Mouse (Mus musculus) kidney, adult 2 months (tissue): Measurements from ENCODE around the gene Cacnb4. TPM values are rescaled to one million over a fixed set of nuclear protein-coding genes. Genes with fewer than 3 reads are reported as not detected.

Experiments used
- DNase-seq: peaks from one replicate; pipeline ENCODE4 v3.0.0; 2021
- H3K27ac ChIP-seq: fragments of 200-500 bp; 2 replicates; pipeline ENCODE4 v1.5.1; 2012; ENCODE audit warnings: low read depth, low read length, control low read depth, inconsistent platforms; ENCODE audit not compliant: insufficient read depth
- H3K27me3 ChIP-seq: fragments of 200-500 bp; replicated peaks from 2 replicates; pipeline ENCODE4 v1.6.1; 2012; ENCODE audit warnings: mild to moderate bottlenecking, moderate library complexity, low read length, inconsistent platforms; ENCODE audit not compliant: control insufficient read depth, insufficient read depth
- H3K36me3 ChIP-seq: fragments of 200-500 bp; 2 replicates; pipeline ENCODE4 v1.6.1; 2012; ENCODE audit warnings: mild to moderate bottlenecking, moderate library complexity, low read length, inconsistent platforms; ENCODE audit not compliant: control insufficient read depth, insufficient read depth
- H3K4me1 ChIP-seq: fragments of 200-500 bp; 2 replicates; pipeline ENCODE4 v1.6.1; 2011; ENCODE audit warnings: low read length; ENCODE audit not compliant: control insufficient read depth, insufficient read depth
- H3K4me3 ChIP-seq: fragments of 200-500 bp; 2 replicates; pipeline ENCODE4 v1.5.1; 2011; ENCODE audit warnings: mild to moderate bottlenecking, low read depth, low read length, control low read depth; ENCODE audit not compliant: insufficient read depth
- CTCF ChIP-seq: fragments of 200-500 bp; conservative IDR thresholded peaks from 2 replicates; pipeline ENCODE4 v1.5.1; 2011; ENCODE audit warnings: low read depth, mild to moderate bottlenecking, control low read depth, low read length, moderate library complexity, mixed read lengths; ENCODE audit not compliant: insufficient read depth, insufficient read length
- POLR2A ChIP-seq: fragments of 200-500 bp; IDR thresholded peaks from one replicate; pipeline ENCODE4 v1.6.1; 2011; ENCODE audit warnings: low read depth, low read length, control low read depth
- WGBS: fragments of 180-500 bp; shearing (Covaris S2); methylation state at CpG from one replicate; pipeline ENCODE4 v1.1.7; 2018; 5-methylcytosine and 5-hydroxymethylcytosine counted together
- polyA plus RNA-seq: library from polyadenylated mRNA; depleted of rRNA; stranded (reverse); fragments of >200 nt; gene quantifications from 2 replicates; pipeline ENCODE4 v1.2.3, GENCODE M21; 2012

Gene Cacnb4
- polyA plus RNA-seq, 1 experiment: 1.0 TPM

GRCm38 (mm10) chr2:52701368-52702036 is 24.9 kb upstream of the Cacnb4 start:
- TF ChIP-seq CTCF (no peak), POLR2A (no peak)
- H3K36me3 ChIP-seq: peaks cover 2% of the 10 kb centered on the region
- H3K4me1 ChIP-seq: no peaks in the 10 kb centered on the region
- whole genome bisulfite sequencing: 93% methylated on average over 11 of the region's 11 CpGs
- H3K27ac ChIP-seq: no peak overlapping the region
- no peaks in the 10 kb centered on the region for H3K27me3 ChIP-seq
- DNase-seq: no peak
- H3K4me3 ChIP-seq: no peak overlapping the region

GRCm38 (mm10) chr2:52700352-52700751 is 23.7 kb upstream of the Cacnb4 start:
- 60% methylated on average over 5 of the region's 5 CpGs for WGBS
- Histone ChIP-seq H3K36me3 (no peaks in the 10 kb centered on the region; the same call in 1 of the 2 replicates), H3K4me1 (no peaks in the 10 kb centered on the region), H3K27ac (no peak overlapping the region), H3K4me3 (no peak overlapping the region), H3K27me3 (no peaks in the 10 kb centered on the region)
- DNase-seq: no peak
- TF ChIP-seq CTCF: no peak
- no peak for TF ChIP-seq POLR2A

- Histone ChIP-seq H3K4me1 (no peaks in the 10 kb centered on the region), H3K4me3 (no peak overlapping the region), H3K27ac (0 out of 2 replicates have a peak overlapping the region, but pooled peaks have one; percentile 44), H3K36me3 (no peaks in the 10 kb centered on the region), H3K27me3 (no peaks in the 10 kb centered on the region)
- TF ChIP-seq CTCF (no peak), POLR2A (no peak)
- DNase-seq: no peak
- WGBS: 57% methylated on average over 6 of the region's 6 CpGs
Observed at GRCm38 (mm10) chr2:52694604-52695003, 18.0 kb upstream of the Cacnb4 start.

GRCm38 (mm10) chr2:52691745-52692144 is 15.1 kb upstream of the Cacnb4 start:
- Histone ChIP-seq H3K27ac (no peak overlapping the region), H3K36me3 (no peaks in the 10 kb centered on the region), H3K27me3 (no peaks in the 10 kb centered on the region), H3K4me3 (no peak overlapping the region), H3K4me1 (no peaks in the 10 kb centered on the region)
- DNase-seq: peak; percentile 23
- 82% methylated on average over 4 of the region's 4 CpGs for WGBS
- TF ChIP-seq CTCF: peak; percentile 53
- no peak for TF ChIP-seq POLR2A

GRCm38 (mm10) chr2:52686601-52687000 is 10.0 kb upstream of the Cacnb4 start:
- H3K36me3 ChIP-seq: no peaks in the 10 kb centered on the region
- no peaks in the 10 kb centered on the region for H3K4me1 ChIP-seq
- no peak for DNase-seq
- no peak overlapping the region for H3K27ac ChIP-seq
- 83% methylated on average over 6 of the region's 6 CpGs for WGBS
- no peak for TF ChIP-seq CTCF
- TF ChIP-seq POLR2A: no peak
- H3K27me3 ChIP-seq: no peaks in the 10 kb centered on the region
- no peak overlapping the region for H3K4me3 ChIP-seq

- 73% methylated on average over 4 of the region's 4 CpGs for WGBS
- no peak for DNase-seq
- TF ChIP-seq CTCF: no peak
- no peak for TF ChIP-seq POLR2A
Observed at GRCm38 (mm10) chr2:52677589-52677988, 958 bp upstream of the Cacnb4 start.

GRCm38 (mm10) chr2:52676913-52677303 is 277 bp upstream of the Cacnb4 start:
- Histone ChIP-seq H3K4me3 (peak overlapping the region; percentile 72; the same call in 1 of the 2 replicates), H3K36me3 (no peaks in the 10 kb centered on the region), H3K27me3 (no peaks in the 10 kb centered on the region), H3K27ac (peak overlapping the region; percentile 6; the same call in 1 of the 2 replicates), H3K4me1 (no peaks in the 10 kb centered on the region)
- 17% methylated on average over 6 of the region's 6 CpGs for WGBS
- no peak for TF ChIP-seq POLR2A
- no peak for TF ChIP-seq CTCF
- peak; percentile 39 for DNase-seq

More at GRCm38 (mm10) chr2:52677589-52677988, 958 bp upstream of the Cacnb4 start:
- no peaks in the 10 kb centered on the region for H3K27me3 ChIP-seq
- H3K4me1 ChIP-seq: no peaks in the 10 kb centered on the region
- no peaks in the 10 kb centered on the region for H3K36me3 ChIP-seq
- H3K27ac ChIP-seq: no peak overlapping the region
- no peak overlapping the region for H3K4me3 ChIP-seq
